Mouse (Mus musculus) heart, embryonic 13.5 days (tissue): ENCODE data around the gene Cxcr1. TPM values are rescaled to one million over a fixed set of nuclear protein-coding genes. Genes with fewer than 3 reads are reported as not detected.
"Not testable (repeated sequence)": the region's sequence is repeated elsewhere in the genome, so short reads cannot be mapped to it uniquely, and the experiment has no call there.

Source experiments
- ATAC-seq: fragments of 200-750 bp; cut with Nextera tagmentation; 2 replicates; pipeline ENCODE4 v1.8.0; 2017; ENCODE audit warnings: moderate TSS enrichment; ENCODE audit not compliant: insufficient number of reproducible peaks, low FRiP score, low TSS enrichment; ENCODE audit errors: extremely low read depth
- H3K27ac ChIP-seq: fragments of 300-500 bp; sonication (generic); replicated peaks from 2 replicates; pipeline ENCODE4 v1.5.1; 2015; ENCODE audit warnings: moderate library complexity, mild to moderate bottlenecking, inconsistent platforms
- H3K27me3 ChIP-seq: fragments of 300-500 bp; sonication (generic); replicated peaks from 2 replicates; pipeline ENCODE4 v1.6.1; 2015; ENCODE audit warnings: mild to moderate bottlenecking, inconsistent platforms
- H3K36me3 ChIP-seq: fragments of 300-500 bp; sonication (generic); 2 replicates; pipeline ENCODE4 v1.6.1; 2015; ENCODE audit warnings: mild to moderate bottlenecking, inconsistent platforms
- H3K4me1 ChIP-seq: fragments of 300-500 bp; sonication (generic); 2 replicates; pipeline ENCODE4 v1.6.1; 2015; ENCODE audit warnings: inconsistent platforms
- H3K4me2 ChIP-seq: fragments of 300-500 bp; sonication (generic); 2 replicates; pipeline ENCODE4 v1.6.1; 2015; ENCODE audit warnings: inconsistent platforms, mild to moderate bottlenecking, moderate library complexity
- H3K4me3 ChIP-seq: fragments of 300-500 bp; sonication (generic); 2 replicates; pipeline ENCODE4 v1.5.1; 2015; ENCODE audit warnings: moderate library complexity, mild to moderate bottlenecking, inconsistent platforms
- H3K9ac ChIP-seq: fragments of 300-500 bp; sonication (generic); 2 replicates; pipeline ENCODE4 v1.6.1; 2015; ENCODE audit warnings: inconsistent platforms, mild to moderate bottlenecking, moderate library complexity
- H3K9me3 ChIP-seq: fragments of 300-500 bp; sonication (generic); 2 replicates; pipeline ENCODE4 v1.6.1; 2016; ENCODE audit warnings: inconsistent platforms
- WGBS: fragments of 180-500 bp; shearing (Covaris S2); methylation state at CpG from one replicate; pipeline ENCODE4 v1.1.7; 2015; ENCODE audit warnings: mixed read lengths; 5-methylcytosine and 5-hydroxymethylcytosine counted together
- microRNA counts: library from miRNA; unstranded; fragments of <30 nt; microRNA quantifications from one replicate; lab custom pipeline; 2016
- microRNA-seq: library from miRNA; unstranded; fragments of <30 nt; microRNA quantifications from one replicate; pipeline ENCODE4, GENCODE M21; 2016
- polyA plus RNA-seq: library from polyadenylated mRNA; unstranded; fragments of >200 nt; fragmentation: Nextera tagmentation; extraction: Ambion mirVana; gene quantifications from 2 replicates; pipeline ENCODE4 v1.2.1, GENCODE M21; 2015

Cxcr1 gene
- polyA plus RNA-seq, 1 experiment from 2014 or later: not detected

GRCm38 (mm10) chr1:74159613-74160012 is 34.8 kb downstream of the Cxcr1 start:
- ATAC-seq, H3K27me3 ChIP-seq, H3K4me2 ChIP-seq, H3K27ac ChIP-seq, H3K4me3 ChIP-seq, H3K9ac ChIP-seq, H3K36me3 ChIP-seq, H3K9me3 ChIP-seq: not testable (repeated sequence)
- H3K4me1 ChIP-seq: peaks cover 23% of the 10 kb centered on the region
- 76% methylated on average over 5 of the region's 5 CpGs for WGBS

GRCm38 (mm10) chr1:74156381-74156910 is 38.0 kb downstream of the Cxcr1 start:
- Histone ChIP-seq H3K27ac (peak overlapping the region; percentile 87), H3K36me3 (no peaks in the 10 kb centered on the region), H3K4me3 (no peak overlapping the region), H3K9ac (peak overlapping the region; percentile 62), H3K4me1 (peaks cover 29% of the 10 kb centered on the region), H3K9me3 (no peaks in the 10 kb centered on the region), H3K4me2 (peak overlapping the region; percentile 41), H3K27me3 (no peaks in the 10 kb centered on the region)
- WGBS: 51% methylated on average over 14 of the region's 14 CpGs
- ATAC-seq: no peak

- Histone ChIP-seq H3K4me3 (no peak overlapping the region), H3K4me2 (no peak overlapping the region), H3K27me3 (no peaks in the 10 kb centered on the region), H3K9ac (no peak overlapping the region), H3K36me3 (no peaks in the 10 kb centered on the region), H3K4me1 (peaks cover 38% of the 10 kb centered on the region), H3K9me3 (no peaks in the 10 kb centered on the region), H3K27ac (peak overlapping the region; percentile 87; the same call in 1 of the 2 replicates)
- ATAC-seq: no peak
- WGBS: 75% methylated on average over 6 of the region's 6 CpGs
Observed at GRCm38 (mm10) chr1:74155435-74156012, 38.9 kb downstream of the Cxcr1 start.

- Histone ChIP-seq H3K9me3 (no peaks in the 10 kb centered on the region), H3K4me2 (no peak within 1 kb of the TSS), H3K4me1 (peaks cover 40% of the 10 kb centered on the region), H3K36me3 (no peaks in the 10 kb centered on the region), H3K27ac (no peak within 1 kb of the TSS), H3K27me3 (no peaks in the 10 kb centered on the region), H3K9ac (no peak within 1 kb of the TSS), H3K4me3 (no peak within 1 kb of the TSS)
- no peak for ATAC-seq
- WGBS: 57% methylated on average over 8 of the region's 8 CpGs
Observed at GRCm38 (mm10) chr1:74153461-74154184, 40.8 kb downstream of the Cxcr1 start, which contains the start of gene Cxcr2. Gene Cxcr2, plus strand, starts transcription at chr1:74153989.

GRCm38 (mm10) chr1:74151091-74151490 is 43.3 kb downstream of the Cxcr1 start:
- 29% methylated on average over 3 of the region's 3 CpGs for WGBS
- H3K27me3 ChIP-seq: no peaks in the 10 kb centered on the region

GRCm38 (mm10) chr1:74150101-74150500 is 44.3 kb downstream of the Cxcr1 start:
- Histone ChIP-seq H3K9me3 (no peaks in the 10 kb centered on the region), H3K27me3 (no peaks in the 10 kb centered on the region), H3K27ac (no peak overlapping the region), H3K4me2 (no peak overlapping the region), H3K9ac (no peak overlapping the region), H3K4me1 (peaks cover 40% of the 10 kb centered on the region), H3K4me3 (no peak overlapping the region), H3K36me3 (no peaks in the 10 kb centered on the region)
- ATAC-seq: no peak
- 64% methylated on average over 3 of the region's 3 CpGs for WGBS

More at GRCm38 (mm10) chr1:74151091-74151490, 43.3 kb downstream of the Cxcr1 start:
- H3K9me3 ChIP-seq: no peaks in the 10 kb centered on the region
- H3K4me2 ChIP-seq: no peak overlapping the region
- no peak overlapping the region for H3K27ac ChIP-seq
- ATAC-seq: no peak
- H3K9ac ChIP-seq: no peak overlapping the region
- no peaks in the 10 kb centered on the region for H3K36me3 ChIP-seq
- H3K4me1 ChIP-seq: peaks cover 48% of the 10 kb centered on the region
- no peak overlapping the region for H3K4me3 ChIP-seq

- Histone ChIP-seq H3K9ac (no peak overlapping the region), H3K27ac (no peak overlapping the region), H3K36me3 (no peaks in the 10 kb centered on the region), H3K4me3 (no peak overlapping the region), H3K27me3 (no peaks in the 10 kb centered on the region), H3K4me1 (peaks cover 39% of the 10 kb centered on the region), H3K4me2 (no peak overlapping the region), H3K9me3 (no peaks in the 10 kb centered on the region)
- 76% methylated on average over 6 of the region's 6 CpGs for WGBS
- no peak for ATAC-seq
Observed at GRCm38 (mm10) chr1:74149106-74149885, 45.1 kb downstream of the Cxcr1 start.

MicroRNAs encoded within 50 kb of the gene (microRNA counts, 519-probe panel; counts per million panel counts)
- 2,107 counts per million, percentile 63 among the panel's probes with 10 or more counts for microRNA mmu-miR-1928 (lab: Ali Mortazavi, UCI)

Small RNAs within 50 kb of the gene (microRNA-seq; reads per million reads assigned to microRNA genes)
- gene Mir1928: not detected

Other genes with a start within 250 kb of the Cxcr1 start
- gene Tns1, start 70.2 kb downstream of the Cxcr1 start, polyA plus RNA-seq: 100 and 105 TPM in 2 replicates
- 0.20 and 0.48 TPM in 2 replicates for gene Rufy4, start 69.1 kb downstream of the Cxcr1 start, polyA plus RNA-seq
- gene Cxcr2, start 40.6 kb downstream of the Cxcr1 start, polyA plus RNA-seq: 0.09 TPM in 1 of 2 replicates, not detected in the other
- 400 and 438 TPM in 2 replicates for gene Arpc2, start 41.5 kb upstream of the Cxcr1 start, polyA plus RNA-seq
- gene Gpbar1, start 83.9 kb upstream of the Cxcr1 start, polyA plus RNA-seq: 0.36 and 0.64 TPM in 2 replicates
- 164 and 188 TPM in 2 replicates for gene Aamp, start 90.1 kb upstream of the Cxcr1 start, polyA plus RNA-seq
- gene Pnkd, start 90.3 kb upstream of the Cxcr1 start, polyA plus RNA-seq: 227 and 252 TPM in 2 replicates
- 42.0 and 42.7 TPM in 2 replicates for gene Tmbim1, start 111.0 kb upstream of the Cxcr1 start, polyA plus RNA-seq
- 0.33 and 0.38 TPM in 2 replicates for gene Catip, start 167.5 kb upstream of the Cxcr1 start, polyA plus RNA-seq
- 2.8 and 3.1 TPM in 2 replicates for gene Slc11a1, start 180.6 kb upstream of the Cxcr1 start, polyA plus RNA-seq
- gene Ctdsp1, start 196.9 kb upstream of the Cxcr1 start, polyA plus RNA-seq: 57.3 and 60.4 TPM in 2 replicates
- gene Vil1, start 214.7 kb upstream of the Cxcr1 start, polyA plus RNA-seq: 0.19 and 0.45 TPM in 2 replicates